Mouse (Mus musculus): ENCODE measurements around the gene Itpa.

Itpa gene

GRCm38 (mm10) chr2:130728906-130729585 is 61.6 kb downstream of the Itpa start:
- no peak for DNase-seq (ENCODE audit: low spot score)

- no peak for DNase-seq (ENCODE audit: low spot score)
Observed at GRCm38 (mm10) chr2:130730746-130731145, 63.3 kb downstream of the Itpa start.

Data from ovary, postnatal 36 days (tissue).